Mouse (Mus musculus): ENCODE results near the gene Fga. TPM values are rescaled to one million over a fixed set of nuclear protein-coding genes. Genes with fewer than 3 reads are reported as not detected.

Gene Fga
- polyA plus RNA-seq, 1 experiment from 2014 or later, result 0.10 TPM

- no peak for ATAC-seq
- Histone ChIP-seq H3K4me1 (replicated peaks; ENCODE audit: control insufficient read depth, insufficient read depth, low read length) (no peaks in the 10 kb centered on the region), H3K27ac (ENCODE audit: low read length) (no peak overlapping the region), H3K36me3 (ENCODE audit: control insufficient read depth, insufficient read depth) (no peaks in the 10 kb centered on the region), H3K9ac (replicated peaks; ENCODE audit: low read depth, low read length) (no peak overlapping the region), H3K4me3 (replicated peaks; ENCODE audit: low read length) (no peak overlapping the region), H3K27me3 (replicated peaks; ENCODE audit: control insufficient read depth, insufficient read depth, low read length) (no peaks in the 10 kb centered on the region), H3K4me2 (ENCODE audit: low read length) (no peak overlapping the region), H3K9me3 (ENCODE audit: control insufficient read depth, low read length) (no peaks in the 10 kb centered on the region)
- 87% methylated on average over 4 of the region's 4 CpGs for WGBS
Measured at GRCm38 (mm10) chr3:83039666-83040065, 13.8 kb downstream of the Fga start.

GRCm38 (mm10) chr3:83042451-83042850 lies 16.6 kb downstream of the Fga start:
- Histone ChIP-seq H3K27ac (ENCODE audit: low read length) (no peak overlapping the region), H3K9ac (replicated peaks; ENCODE audit: low read depth, low read length) (no peak overlapping the region), H3K36me3 (ENCODE audit: control insufficient read depth, insufficient read depth) (no peaks in the 10 kb centered on the region), H3K27me3 (replicated peaks; ENCODE audit: control insufficient read depth, insufficient read depth, low read length) (no peaks in the 10 kb centered on the region), H3K4me3 (replicated peaks; ENCODE audit: low read length) (no peak overlapping the region), H3K4me2 (ENCODE audit: low read length) (no peak overlapping the region), H3K4me1 (replicated peaks; ENCODE audit: control insufficient read depth, insufficient read depth, low read length) (no peaks in the 10 kb centered on the region), H3K9me3 (ENCODE audit: control insufficient read depth, low read length) (no peaks in the 10 kb centered on the region)
- no peak for ATAC-seq
- 92% methylated on average over 5 of the region's 5 CpGs for WGBS

DNA sequence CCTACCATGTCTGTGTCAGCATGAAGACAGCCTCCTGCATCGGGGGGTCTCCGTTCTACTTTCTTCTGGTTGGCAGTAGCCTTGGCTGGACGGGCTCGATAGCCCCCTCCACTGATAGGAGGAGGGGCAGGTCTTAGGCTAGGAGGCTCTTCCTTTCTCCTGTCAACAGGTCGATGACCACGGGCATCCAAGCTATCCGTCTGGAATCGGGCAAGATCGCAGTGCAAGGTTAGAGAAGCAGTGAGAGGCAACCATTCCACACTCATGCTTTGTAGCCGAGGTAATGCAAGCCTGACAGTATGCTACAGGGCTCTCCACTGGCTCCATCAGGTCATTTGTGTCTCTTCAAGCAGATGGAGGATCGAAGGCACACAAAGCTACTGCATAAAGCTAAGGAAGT lies 20.8 kb downstream of the Fga start:
- no peak overlapping the region for H3K27ac ChIP-seq (ENCODE audit: low read length)
- H3K4me2 ChIP-seq (ENCODE audit: low read length), result no peak overlapping the region
- H3K9ac ChIP-seq (replicated peaks; ENCODE audit: low read depth, low read length), result no peak overlapping the region
- 91% methylated on average over 11 of the region's 11 CpGs for WGBS
- H3K36me3 ChIP-seq (ENCODE audit: control insufficient read depth, insufficient read depth), result no peaks in the 10 kb centered on the region
- ATAC-seq, result no peak
- no peaks in the 10 kb centered on the region for H3K4me1 ChIP-seq (replicated peaks; ENCODE audit: control insufficient read depth, insufficient read depth, low read length)
- no peaks in the 10 kb centered on the region for H3K9me3 ChIP-seq (ENCODE audit: control insufficient read depth, low read length)
- no peak overlapping the region for H3K4me3 ChIP-seq (replicated peaks; ENCODE audit: low read length)
- no peaks in the 10 kb centered on the region for H3K27me3 ChIP-seq (replicated peaks; ENCODE audit: control insufficient read depth, insufficient read depth, low read length)

DNA sequence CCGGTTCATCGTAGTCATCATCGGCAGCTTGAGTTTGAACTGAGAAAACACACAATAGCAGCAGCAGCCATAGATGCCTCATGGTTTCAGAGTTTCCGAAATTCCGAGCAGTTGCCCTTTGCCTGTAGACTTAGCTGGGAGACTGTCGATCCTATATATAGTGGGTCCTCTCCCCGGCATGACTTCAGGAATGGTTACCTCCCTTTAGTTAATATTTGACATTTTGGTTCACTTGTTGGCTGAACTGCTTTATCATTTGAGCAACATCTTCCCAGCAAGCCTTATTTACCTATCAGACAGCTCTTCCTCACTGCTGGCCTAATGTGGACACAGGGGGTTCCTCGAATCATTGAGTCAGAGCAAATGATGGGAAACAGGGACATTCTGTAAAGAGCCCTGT lies 23.8 kb downstream of the Fga start, which contains the start of gene Fgb:
Gene Fgb, minus strand, starts transcription at position 184 of the 400 bp plus-strand sequence.
- no peaks in the 10 kb centered on the region for H3K9me3 ChIP-seq (ENCODE audit: control insufficient read depth, low read length)
- no peak within 1 kb of the TSS for H3K9ac ChIP-seq (replicated peaks; ENCODE audit: low read depth, low read length)
- no peaks in the 10 kb centered on the region for H3K27me3 ChIP-seq (replicated peaks; ENCODE audit: control insufficient read depth, insufficient read depth, low read length)
- no peak for ATAC-seq
- H3K4me2 ChIP-seq (ENCODE audit: low read length), result no peak within 1 kb of the TSS
- H3K4me1 ChIP-seq (replicated peaks; ENCODE audit: control insufficient read depth, insufficient read depth, low read length), result no peaks in the 10 kb centered on the region
- 91% methylated on average over 8 of the region's 8 CpGs for WGBS
- H3K36me3 ChIP-seq (ENCODE audit: control insufficient read depth, insufficient read depth), result no peaks in the 10 kb centered on the region
- H3K4me3 ChIP-seq (replicated peaks; ENCODE audit: low read length), result no peak within 1 kb of the TSS
- H3K27ac ChIP-seq (ENCODE audit: low read length), result no peak within 1 kb of the TSS

- no peaks in the 10 kb centered on the region for H3K9me3 ChIP-seq (ENCODE audit: control insufficient read depth, low read length)
- H3K27ac ChIP-seq (ENCODE audit: low read length), result no peak overlapping the region
- H3K4me3 ChIP-seq (replicated peaks; ENCODE audit: low read length), result no peak overlapping the region
- H3K27me3 ChIP-seq (replicated peaks; ENCODE audit: control insufficient read depth, insufficient read depth, low read length), result no peaks in the 10 kb centered on the region
- H3K4me1 ChIP-seq (replicated peaks; ENCODE audit: control insufficient read depth, insufficient read depth, low read length), result no peaks in the 10 kb centered on the region
- 78% methylated on average over 5 of the region's 5 CpGs for WGBS
- no peaks in the 10 kb centered on the region for H3K36me3 ChIP-seq (ENCODE audit: control insufficient read depth, insufficient read depth)
- no peak overlapping the region for H3K4me2 ChIP-seq (ENCODE audit: low read length)
- no peak overlapping the region for H3K9ac ChIP-seq (replicated peaks; ENCODE audit: low read depth, low read length)
- no peak for ATAC-seq
Measured at GRCm38 (mm10) chr3:83050661-83051060, 24.8 kb downstream of the Fga start.

- Histone ChIP-seq H3K27ac (ENCODE audit: low read length) (no peak overlapping the region), H3K4me2 (ENCODE audit: low read length) (no peak overlapping the region), H3K27me3 (replicated peaks; ENCODE audit: control insufficient read depth, insufficient read depth, low read length) (no peaks in the 10 kb centered on the region), H3K36me3 (ENCODE audit: control insufficient read depth, insufficient read depth) (no peaks in the 10 kb centered on the region), H3K4me3 (replicated peaks; ENCODE audit: low read length) (no peak overlapping the region), H3K4me1 (replicated peaks; ENCODE audit: control insufficient read depth, insufficient read depth, low read length) (peaks cover 9% of the 10 kb centered on the region), H3K9me3 (ENCODE audit: control insufficient read depth, low read length) (no peaks in the 10 kb centered on the region), H3K9ac (replicated peaks; ENCODE audit: low read depth, low read length) (no peak overlapping the region)
- no peak for ATAC-seq
- WGBS, result 90% methylated on average over 5 of the region's 5 CpGs
Measured at GRCm38 (mm10) chr3:83052102-83052501, 26.2 kb downstream of the Fga start.

DNA sequence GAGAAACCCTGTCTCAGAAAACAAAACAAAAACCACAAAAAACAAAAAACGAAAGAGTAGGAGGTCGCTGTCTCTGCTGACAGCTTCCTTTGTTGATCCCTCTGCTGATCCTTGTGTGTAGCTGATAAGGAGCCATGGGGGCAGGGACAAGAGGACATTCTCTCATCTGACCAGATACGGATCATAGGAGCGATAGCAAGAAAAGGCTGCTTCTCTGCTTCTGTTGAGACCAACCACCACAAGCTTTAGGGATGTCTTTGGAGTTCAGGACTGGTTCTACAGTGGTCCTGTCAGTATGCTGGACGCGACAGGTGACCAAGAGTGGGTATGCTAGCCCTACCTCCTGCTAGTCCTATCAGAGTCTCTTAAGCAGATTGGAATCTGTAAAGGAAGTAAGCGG lies 27.2 kb downstream of the Fga start:
- WGBS, result 93% methylated on average over 7 of the region's 7 CpGs
- H3K4me3 ChIP-seq (replicated peaks; ENCODE audit: low read length), result no peak overlapping the region
- H3K36me3 ChIP-seq (ENCODE audit: control insufficient read depth, insufficient read depth), result 0 out of 2 replicates have a peak, but pooled peaks cover 3% of the 10 kb centered on the region
- H3K27me3 ChIP-seq (replicated peaks; ENCODE audit: control insufficient read depth, insufficient read depth, low read length), result no peaks in the 10 kb centered on the region
- H3K9ac ChIP-seq (replicated peaks; ENCODE audit: low read depth, low read length), result no peak overlapping the region
- H3K4me1 ChIP-seq (replicated peaks; ENCODE audit: control insufficient read depth, insufficient read depth, low read length), result peaks cover 9% of the 10 kb centered on the region
- no peak overlapping the region for H3K4me2 ChIP-seq (ENCODE audit: low read length)
- H3K27ac ChIP-seq (ENCODE audit: low read length), result no peak overlapping the region
- no peak for ATAC-seq
- H3K9me3 ChIP-seq (ENCODE audit: control insufficient read depth, low read length), result no peaks in the 10 kb centered on the region

- no peaks in the 10 kb centered on the region for H3K27me3 ChIP-seq (replicated peaks; ENCODE audit: control insufficient read depth, insufficient read depth, low read length)
- H3K9me3 ChIP-seq (ENCODE audit: control insufficient read depth, low read length), result no peaks in the 10 kb centered on the region
- H3K27ac ChIP-seq (ENCODE audit: low read length), result no peak overlapping the region
- H3K4me2 ChIP-seq (ENCODE audit: low read length), result no peak overlapping the region
- 34% methylated on average over 10 of the region's 10 CpGs for WGBS
- no peak for ATAC-seq
- H3K4me1 ChIP-seq (replicated peaks; ENCODE audit: control insufficient read depth, insufficient read depth, low read length), result peaks cover 9% of the 10 kb centered on the region
- H3K36me3 ChIP-seq (ENCODE audit: control insufficient read depth, insufficient read depth), result 0 out of 2 replicates have a peak, but pooled peaks cover 3% of the 10 kb centered on the region
- H3K4me3 ChIP-seq (replicated peaks; ENCODE audit: low read length), result no peak overlapping the region
- no peak overlapping the region for H3K9ac ChIP-seq (replicated peaks; ENCODE audit: low read depth, low read length)
Measured at GRCm38 (mm10) chr3:83053758-83054157, 27.9 kb downstream of the Fga start.

- 38% methylated on average over 13 of the region's 13 CpGs for WGBS
- no peak for ATAC-seq
- Histone ChIP-seq H3K4me3 (replicated peaks; ENCODE audit: low read length) (peak overlapping the region; percentile 89), H3K9ac (replicated peaks; ENCODE audit: low read depth, low read length) (no peak overlapping the region), H3K27me3 (replicated peaks; ENCODE audit: control insufficient read depth, insufficient read depth, low read length) (no peaks in the 10 kb centered on the region), H3K27ac (ENCODE audit: low read length) (no peak overlapping the region), H3K4me2 (ENCODE audit: low read length) (peak overlapping the region; percentile 38), H3K4me1 (replicated peaks; ENCODE audit: control insufficient read depth, insufficient read depth, low read length) (peaks cover 9% of the 10 kb centered on the region), H3K36me3 (ENCODE audit: control insufficient read depth, insufficient read depth) (peaks cover 9% of the 10 kb centered on the region; the same call in 1 of the 2 replicates), H3K9me3 (ENCODE audit: control insufficient read depth, low read length) (no peaks in the 10 kb centered on the region)
Measured at GRCm38 (mm10) chr3:83054759-83055158, 28.9 kb downstream of the Fga start.
